Mouse (Mus musculus) frontal cortex, postnatal 36 days (tissue): ENCODE results near the gene Hist1h3g.

Experiments used
- DNase-seq, 2 experiments: peaks; one replicate each; pipeline ENCODE4 v3.0.0; 2022; ENCODE audit warnings: low spot score in 2 of 2

The Hist1h3g gene

GRCm38 (mm10) chr13:23576906-23577639, 41.9 kb downstream of the Hist1h3g start:
- DNase-seq, result no peak

- no peak for DNase-seq
Observed at GRCm38 (mm10) chr13:23577835-23578234, 42.6 kb downstream of the Hist1h3g start.

DNA sequence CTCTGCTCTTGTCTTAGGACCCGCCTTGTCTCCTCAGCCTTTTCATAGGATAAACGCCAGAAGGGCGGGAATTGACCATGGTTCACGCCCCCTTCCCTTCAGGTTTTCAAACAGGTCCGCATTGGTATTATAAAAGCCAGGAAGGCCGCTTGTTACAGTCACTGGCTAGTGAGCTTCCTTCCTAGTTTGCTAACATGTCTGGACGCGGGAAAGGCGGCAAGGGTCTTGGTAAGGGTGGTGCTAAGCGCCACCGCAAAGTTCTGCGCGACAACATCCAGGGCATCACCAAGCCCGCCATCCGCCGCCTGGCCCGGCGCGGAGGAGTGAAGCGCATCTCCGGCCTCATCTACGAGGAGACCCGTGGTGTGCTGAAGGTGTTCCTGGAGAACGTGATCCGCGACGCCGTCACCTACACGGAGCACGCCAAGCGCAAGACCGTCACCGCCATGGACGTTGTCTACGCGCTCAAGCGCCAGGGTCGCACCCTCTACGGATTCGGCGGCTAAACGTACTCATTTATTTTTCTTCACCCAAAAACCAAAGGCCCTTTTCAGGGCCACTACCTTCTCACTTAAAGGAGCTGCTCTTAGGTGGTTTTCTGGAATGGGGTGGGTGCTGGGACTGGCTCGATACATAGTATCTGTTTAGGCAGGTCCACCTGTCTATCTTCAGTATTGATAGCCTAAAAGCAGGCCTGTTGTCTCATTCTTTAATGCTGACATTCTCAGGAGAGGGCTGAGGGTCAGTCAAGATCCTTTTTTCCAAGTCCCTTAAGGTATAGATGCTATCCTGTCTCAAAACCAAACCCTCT, 46.4 kb downstream of the Hist1h3g start, which contains the start of gene Hist1h4d:
Gene Hist1h4d (plus strand): TSS at position 191 of the 811 bp plus-strand sequence.
- peak; percentile 99 to 100 for DNase-seq

GRCm38 (mm10) chr13:23582219-23583056, 47.2 kb downstream of the Hist1h3g start:
- no peak for DNase-seq

- DNase-seq, result no peak
Observed at GRCm38 (mm10) chr13:23583387-23584068, 48.3 kb downstream of the Hist1h3g start.

DNA sequence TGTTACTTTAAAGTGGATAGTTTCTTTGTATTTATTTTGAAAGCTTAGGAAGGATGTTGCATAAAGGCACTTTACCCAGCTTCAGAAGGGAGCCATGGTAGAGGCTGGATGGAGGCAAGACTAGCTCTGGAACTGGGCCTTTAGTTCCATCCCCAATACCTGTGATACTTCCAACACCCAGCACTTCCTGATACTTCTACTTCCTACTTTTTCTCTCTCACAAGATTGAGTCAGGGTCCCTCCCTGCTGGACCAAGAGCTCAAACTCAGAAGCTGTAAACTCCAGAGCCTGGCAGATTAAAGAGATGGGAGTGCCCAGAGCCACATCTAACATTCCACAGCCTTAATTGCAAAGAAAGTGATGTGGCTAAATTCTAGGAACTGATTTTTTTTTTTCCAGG, 49.1 kb downstream of the Hist1h3g start:
- no peak for DNase-seq

DNA sequence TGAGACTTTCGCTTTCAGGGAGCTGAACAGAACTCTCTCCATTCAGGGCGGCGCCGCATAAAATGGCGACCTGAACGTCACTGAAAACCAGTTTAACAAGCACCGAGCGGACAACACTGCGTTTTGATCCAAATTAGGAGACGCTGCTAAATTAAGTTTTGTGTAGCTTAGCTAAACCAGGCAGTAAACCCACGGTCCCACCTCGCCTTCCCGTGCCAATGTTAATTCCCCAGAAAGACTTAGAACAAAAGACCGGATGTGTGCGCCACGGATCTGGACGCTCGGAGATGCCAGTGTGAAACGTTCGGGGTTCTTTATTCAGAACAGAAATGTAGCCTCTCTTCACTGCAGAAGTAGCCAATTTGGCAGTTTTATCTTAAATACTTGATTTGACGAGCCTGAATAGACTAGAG, 49.8 kb downstream of the Hist1h3g start:
- peak; percentile 71 to 81 for DNase-seq
